21 mouse cellular contexts compared by ENCODE assay signal in genomic region chr6:51947661-51948060, GRCm38 (mm10).
DNase-seq lines count a peak whose midpoint lies in the region; ATAC-seq lines count a peak whose summit lies in the region.
"Had no signal": no experiment of that assay in that cellular context is flagged by ENCODE, and none has a peak within 500 bp of the region (broad histone marks: within the 10 kb centered on the region; RNA-seq: fewer than 3 reads in every experiment).

No protein-coding gene starts in this region.

- H3K9me3 ChIP-seq in hindbrain, embryonic 14.5 days (ENCODE audit: control insufficient read depth, low read length): no peaks in the 10 kb centered on the region
- H3K9me3 ChIP-seq: G1E had no signal

- no peak overlapping the region for H3K4me3 ChIP-seq in hindbrain, embryonic 14.5 days (replicated peaks; ENCODE audit: low read length)

- H3K27ac ChIP-seq in hindbrain, embryonic 14.5 days: no peak overlapping the region

- DNase-seq in R1 (ENCODE audit: low read depth, low spot score): peak; percentile 63
- peak; percentile 57 for DNase-seq in ZHBTc4 (ENCODE audit: low read depth, low spot score)
- no peak for DNase-seq in hindbrain, embryonic 14.5 days (ENCODE audit: low spot score)
- no peak for DNase-seq in retina, embryonic 14.5 days (ENCODE audit: low spot score)
- DNase-seq: adrenal gland, adult 2 months; adrenal gland, adult 8-10 months; adrenal gland, postnatal 10 days; adrenal gland, postnatal 14 days; adrenal gland, postnatal 25 days; adrenal gland, postnatal 36 days; B cell, adult 2 months; cerebellum, adult 11 months; cerebellum, adult 11-12 months; cerebellum, adult 18-20 months; cerebellum, adult 2 months; cerebellum, adult 8-10 months had no signal

- no peaks in the 10 kb centered on the region for H3K4me1 ChIP-seq in hindbrain, embryonic 14.5 days (replicated peaks; ENCODE audit: control insufficient read depth, insufficient read depth, low read length)

- no peak for ATAC-seq in hindbrain, embryonic 14.5 days (ENCODE audit: low FRiP score)
- ATAC-seq: activated CD4-positive, CD25-positive, alpha-beta regulatory T cell, adult 4 months; CD4-positive, CD25-positive, alpha-beta regulatory T cell, adult 4 months; Patski had no signal

- H3K27me3 ChIP-seq in hindbrain, embryonic 14.5 days (ENCODE audit: control insufficient read depth, insufficient read depth, low read length): no peaks in the 10 kb centered on the region
- H3K27me3 ChIP-seq: CH12.LX, Patski had no signal

- H3K4me2 ChIP-seq in hindbrain, embryonic 14.5 days (replicated peaks): no peak overlapping the region

- H3K36me3 ChIP-seq in hindbrain, embryonic 14.5 days (replicated peaks; ENCODE audit: control insufficient read depth, insufficient read depth): no peaks in the 10 kb centered on the region
- H3K36me3 ChIP-seq: G1E had no signal

- H3K9ac ChIP-seq in hindbrain, embryonic 14.5 days: no peak overlapping the region

Comparison
In these comparisons a context has a peak if more than half of its experiments do, and no peak if none do; other contexts are left out.
1. DNase-seq: peak in R1 (single experiment) and ZHBTc4 (single experiment); none in hindbrain, embryonic 14.5 days (single experiment) and retina, embryonic 14.5 days (single experiment).